Mouse (Mus musculus): ENCODE data around the gene Slirp. TPM values are rescaled to one million over a fixed set of nuclear protein-coding genes. Genes with fewer than 3 reads are reported as not detected.

Slirp gene
- polyA plus RNA-seq, 1 experiment, result 4.1 TPM

DNA sequence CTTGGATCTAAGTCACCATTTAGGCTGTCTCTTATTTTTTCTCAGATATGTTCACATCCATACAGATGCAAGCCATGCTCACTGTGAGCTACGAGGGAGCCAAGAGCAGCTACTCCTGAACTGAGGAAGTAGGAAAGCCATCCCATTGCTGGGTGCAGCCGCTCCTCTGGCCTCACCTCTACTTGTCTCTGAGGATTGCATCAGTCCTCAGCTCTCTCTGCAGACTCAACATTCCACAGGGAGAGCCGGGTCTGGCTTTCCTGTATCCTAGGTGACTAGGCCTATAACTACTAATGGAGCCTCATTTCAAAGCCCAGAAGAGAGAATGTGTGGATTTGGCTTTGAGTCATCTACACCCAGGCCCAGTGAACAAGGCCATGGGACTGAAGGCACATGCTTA lies 38.0 kb upstream of the Slirp start:
- peak overlapping the region; percentile 82 for H3K27ac ChIP-seq (ENCODE audit: insufficient read depth, low read depth, low read length)
- no peaks in the 10 kb centered on the region for H3K27me3 ChIP-seq (ENCODE audit: control insufficient read depth, insufficient read depth, low read length)
- peaks cover 23% of the 10 kb centered on the region for H3K4me1 ChIP-seq (ENCODE audit: control insufficient read depth, insufficient read depth, insufficient read length, low read length)
- TF ChIP-seq CTCF (IDR thresholded peaks at IDR 0.05; ENCODE audit: extremely low read depth, insufficient read length, insufficient replicate concordance, low read depth, low read length), result no peak
- 62% methylated on average over 3 of the region's 3 CpGs for WGBS
- no peaks in the 10 kb centered on the region for H3K36me3 ChIP-seq (ENCODE audit: control insufficient read depth, insufficient read depth, low read length)
- no peak overlapping the region for H3K4me3 ChIP-seq (ENCODE audit: low read depth, low read length)

DNA sequence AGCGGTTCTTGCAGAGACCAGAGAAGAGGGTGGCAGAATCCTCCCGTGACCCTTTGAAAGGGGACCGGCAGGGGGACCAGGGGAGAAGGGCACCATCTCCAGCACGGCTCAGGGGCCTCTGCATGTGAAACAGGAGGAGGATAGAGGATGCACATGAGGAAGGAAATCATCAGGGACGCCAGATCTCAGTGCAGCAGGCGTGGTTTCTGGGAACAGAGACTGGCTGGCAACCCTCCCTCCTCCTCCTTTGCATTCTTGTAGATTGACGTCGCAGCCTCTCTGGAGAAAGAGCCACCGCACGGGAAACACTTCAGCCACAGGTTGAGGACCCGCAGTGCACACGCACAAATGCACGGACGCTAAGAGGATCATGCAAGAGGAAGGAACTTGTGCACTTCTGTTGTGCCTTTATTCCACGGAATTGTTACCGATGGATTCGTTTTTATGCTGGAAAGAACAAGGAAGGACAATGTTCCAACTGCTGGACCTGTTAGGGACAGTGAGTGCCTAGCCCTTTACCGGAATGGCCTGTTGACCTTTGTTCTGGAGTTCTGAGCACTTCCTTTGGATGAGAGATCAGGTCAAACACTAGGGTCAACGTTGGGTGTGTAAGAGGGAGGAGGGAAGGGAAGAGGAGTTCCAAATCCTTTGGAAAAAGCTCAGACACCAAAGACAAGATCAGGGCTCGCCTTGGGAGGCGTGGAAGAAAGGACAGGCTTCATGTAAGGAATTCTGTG lies 35.7 kb upstream of the Slirp start:
- 13% methylated on average over 21 of the region's 21 CpGs for WGBS
- H3K27ac ChIP-seq (ENCODE audit: insufficient read depth, low read depth, low read length), result peak overlapping the region; percentile 97
- H3K36me3 ChIP-seq (ENCODE audit: control insufficient read depth, insufficient read depth, low read length), result no peaks in the 10 kb centered on the region
- peaks cover 25% of the 10 kb centered on the region for H3K4me1 ChIP-seq (ENCODE audit: control insufficient read depth, insufficient read depth, insufficient read length, low read length)
- H3K27me3 ChIP-seq (ENCODE audit: control insufficient read depth, insufficient read depth, low read length), result no peaks in the 10 kb centered on the region
- peak overlapping the region; percentile 53 for H3K4me3 ChIP-seq (ENCODE audit: low read depth, low read length)
- TF ChIP-seq CTCF (IDR thresholded peaks at IDR 0.05; ENCODE audit: extremely low read depth, insufficient read length, insufficient replicate concordance, low read depth, low read length) (0 out of 2 replicates have a peak, but pooled peaks have one; percentile 6), POLR2A (IDR thresholded peaks at IDR 0.05; ENCODE audit: low read depth, low read length) (no peak; the same call in 1 of the 2 replicates)

DNA sequence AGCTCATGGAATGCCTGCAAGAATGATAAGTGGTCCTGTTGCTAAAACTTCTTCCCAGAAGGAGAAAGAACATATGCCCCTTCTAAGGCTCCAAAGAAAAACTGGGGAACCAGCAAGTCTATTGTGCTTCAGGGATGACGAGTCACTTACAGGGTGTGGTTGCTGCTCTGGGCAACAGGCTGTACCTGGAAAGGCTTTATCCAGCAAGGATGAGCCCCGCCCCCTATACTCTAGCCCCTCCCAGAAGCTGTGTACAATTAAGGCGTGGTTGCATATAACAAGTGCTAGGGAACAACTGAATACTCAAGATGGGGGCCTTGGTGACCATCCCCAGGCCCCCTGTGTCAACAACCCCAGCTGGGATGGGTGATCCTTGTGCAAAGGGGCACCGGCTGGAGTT lies 34.6 kb upstream of the Slirp start:
- H3K4me3 ChIP-seq (ENCODE audit: low read depth, low read length), result no peak overlapping the region
- H3K4me1 ChIP-seq (ENCODE audit: control insufficient read depth, insufficient read depth, insufficient read length, low read length), result peaks cover 25% of the 10 kb centered on the region
- H3K27me3 ChIP-seq (ENCODE audit: control insufficient read depth, insufficient read depth, low read length), result no peaks in the 10 kb centered on the region
- 40% methylated on average over 4 of the region's 4 CpGs for WGBS
- peak overlapping the region; percentile 97 for H3K27ac ChIP-seq (ENCODE audit: insufficient read depth, low read depth, low read length)
- no peak for TF ChIP-seq CTCF (IDR thresholded peaks at IDR 0.05; ENCODE audit: extremely low read depth, insufficient read length, insufficient replicate concordance, low read depth, low read length)
- TF ChIP-seq POLR2A (IDR thresholded peaks at IDR 0.05; ENCODE audit: low read depth, low read length), result no peak
- no peaks in the 10 kb centered on the region for H3K36me3 ChIP-seq (ENCODE audit: control insufficient read depth, insufficient read depth, low read length)

- Histone ChIP-seq H3K4me3 (ENCODE audit: low read depth, low read length) (no peak overlapping the region), H3K27me3 (ENCODE audit: control insufficient read depth, insufficient read depth, low read length) (no peaks in the 10 kb centered on the region), H3K27ac (ENCODE audit: insufficient read depth, low read depth, low read length) (no peak overlapping the region), H3K36me3 (ENCODE audit: control insufficient read depth, insufficient read depth, low read length) (no peaks in the 10 kb centered on the region), H3K4me1 (ENCODE audit: control insufficient read depth, insufficient read depth, insufficient read length, low read length) (peaks cover 18% of the 10 kb centered on the region)
- WGBS, result 15% methylated on average over 7 of the region's 7 CpGs
- TF ChIP-seq CTCF (IDR thresholded peaks at IDR 0.05; ENCODE audit: extremely low read depth, insufficient read length, insufficient replicate concordance, low read depth, low read length) (no peak), POLR2A (IDR thresholded peaks at IDR 0.05; ENCODE audit: low read depth, low read length) (no peak)
Measured at GRCm38 (mm10) chr12:87410999-87411398, 32.7 kb upstream of the Slirp start.

DNA sequence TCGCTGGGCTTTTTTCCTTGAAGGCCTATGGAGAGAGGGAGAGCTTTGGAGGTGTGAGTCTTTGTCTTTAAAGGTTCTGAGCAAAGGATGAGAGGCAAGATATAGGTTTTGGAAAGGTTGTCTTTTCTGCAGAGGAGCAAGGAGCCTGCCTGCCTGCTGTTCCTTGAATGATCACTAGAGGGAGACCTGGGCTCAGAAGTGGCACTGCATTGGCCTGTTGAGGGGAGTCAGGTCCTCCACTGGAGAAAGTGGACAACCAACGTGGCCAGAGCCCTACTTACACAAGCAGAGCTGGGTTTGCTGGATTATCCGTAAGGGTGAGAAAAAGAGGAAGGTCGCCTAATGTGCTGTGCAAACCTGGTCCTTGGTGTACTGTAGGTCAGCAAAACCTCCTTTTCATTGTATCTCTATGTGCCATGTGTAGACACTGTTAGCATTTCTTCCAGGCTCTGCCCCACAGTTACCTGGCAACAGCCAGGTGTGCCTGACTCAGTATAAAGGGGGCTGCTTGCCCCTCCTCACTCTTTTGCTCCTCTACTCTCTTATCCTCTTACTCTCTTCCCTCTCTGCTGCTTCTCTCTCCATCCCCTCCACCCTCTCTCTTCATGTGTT lies 30.4 kb upstream of the Slirp start:
- Histone ChIP-seq H3K27me3 (ENCODE audit: control insufficient read depth, insufficient read depth, low read length) (no peaks in the 10 kb centered on the region), H3K4me3 (ENCODE audit: low read depth, low read length) (no peak overlapping the region), H3K27ac (ENCODE audit: insufficient read depth, low read depth, low read length) (no peak overlapping the region), H3K4me1 (ENCODE audit: control insufficient read depth, insufficient read depth, insufficient read length, low read length) (peaks cover 11% of the 10 kb centered on the region; the same call in 1 of the 2 replicates), H3K36me3 (ENCODE audit: control insufficient read depth, insufficient read depth, low read length) (no peaks in the 10 kb centered on the region)
- TF ChIP-seq POLR2A (IDR thresholded peaks at IDR 0.05; ENCODE audit: low read depth, low read length) (no peak), CTCF (IDR thresholded peaks at IDR 0.05; ENCODE audit: extremely low read depth, insufficient read length, insufficient replicate concordance, low read depth, low read length) (peak; percentile 79; the same call in 1 of the 2 replicates)
- 20% methylated on average over 4 of the region's 4 CpGs for WGBS

GRCm38 (mm10) chr12:87415358-87415757 lies 28.3 kb upstream of the Slirp start:
- WGBS, result 60% methylated on average over 4 of the region's 4 CpGs
- Histone ChIP-seq H3K27ac (ENCODE audit: insufficient read depth, low read depth, low read length) (no peak overlapping the region), H3K4me3 (ENCODE audit: low read depth, low read length) (no peak overlapping the region), H3K4me1 (ENCODE audit: control insufficient read depth, insufficient read depth, insufficient read length, low read length) (peaks cover 8% of the 10 kb centered on the region; the same call in 1 of the 2 replicates), H3K36me3 (ENCODE audit: control insufficient read depth, insufficient read depth, low read length) (no peaks in the 10 kb centered on the region), H3K27me3 (ENCODE audit: control insufficient read depth, insufficient read depth, low read length) (no peaks in the 10 kb centered on the region)
- TF ChIP-seq POLR2A (IDR thresholded peaks at IDR 0.05; ENCODE audit: low read depth, low read length) (no peak), CTCF (IDR thresholded peaks at IDR 0.05; ENCODE audit: extremely low read depth, insufficient read length, insufficient replicate concordance, low read depth, low read length) (no peak)

DNA sequence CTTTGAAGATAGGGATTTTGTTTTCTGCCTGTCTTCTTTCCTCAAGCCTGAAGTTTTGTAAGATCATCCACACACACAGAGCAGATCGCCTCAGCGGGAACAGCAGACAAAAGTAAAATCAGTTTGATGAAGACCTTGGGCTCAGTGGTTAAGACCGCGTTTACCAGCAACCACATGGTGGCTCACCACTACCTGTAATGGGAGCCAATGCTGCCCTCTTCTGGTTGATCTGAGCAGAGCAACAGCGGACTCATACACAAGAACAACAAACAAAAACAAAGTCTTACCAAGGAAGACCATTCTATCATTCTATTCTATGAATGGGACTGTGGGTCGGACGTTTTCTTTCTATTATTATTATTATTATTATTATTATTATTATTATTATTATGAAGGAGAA lies 27.0 kb upstream of the Slirp start:
- Histone ChIP-seq H3K27ac (ENCODE audit: insufficient read depth, low read depth, low read length) (no peak overlapping the region), H3K4me3 (ENCODE audit: low read depth, low read length) (no peak overlapping the region), H3K36me3 (ENCODE audit: control insufficient read depth, insufficient read depth, low read length) (no peaks in the 10 kb centered on the region), H3K4me1 (ENCODE audit: control insufficient read depth, insufficient read depth, insufficient read length, low read length) (peaks cover 3% of the 10 kb centered on the region; the same call in 1 of the 2 replicates), H3K27me3 (ENCODE audit: control insufficient read depth, insufficient read depth, low read length) (no peaks in the 10 kb centered on the region)
- WGBS, result 20% methylated on average over 7 of the region's 7 CpGs
- TF ChIP-seq POLR2A (IDR thresholded peaks at IDR 0.05; ENCODE audit: low read depth, low read length) (no peak), CTCF (IDR thresholded peaks at IDR 0.05; ENCODE audit: extremely low read depth, insufficient read length, insufficient replicate concordance, low read depth, low read length) (peak; percentile 83; the same call in 1 of the 2 replicates)

All from small intestine, adult 2 months (tissue).